Mouse (Mus musculus) megakaryocyte, embryonic 14.5 days (primary cell): ENCODE measurements around the gene Tenm3.

ENCODE experiments used
- FLI1 ChIP-seq: IDR thresholded peaks from 2 replicates; pipeline ENCODE4 v1.6.1; 2012; ENCODE audit warnings: low read length, inconsistent platforms, mixed read lengths
- GATA1 ChIP-seq: IDR thresholded peaks from 3 replicates; pipeline ENCODE4 v1.6.1; 2012; ENCODE audit warnings: mixed read lengths, low read length, inconsistent platforms, borderline replicate concordance

GRCm38 (mm10) chr8:48756874-48757273 is 86.9 kb downstream of the Tenm3 start:
- TF ChIP-seq GATA1, result no peak
- TF ChIP-seq FLI1, result no peak
